Mouse (Mus musculus) mature B cell (primary cell): ENCODE measurements around the gene Col6a1.
"Not testable (repeated sequence)": the region's sequence is repeated elsewhere in the genome, so short reads cannot be mapped to it uniquely, and the experiment has no call there.

Source experiments
- in situ Hi-C: fragments of 300-500 bp; cut with MboI; formaldehyde crosslinking; loops from 2 replicates; pipeline ENCODE4 v1.14.3; 2019

The Col6a1 gene

DNA sequence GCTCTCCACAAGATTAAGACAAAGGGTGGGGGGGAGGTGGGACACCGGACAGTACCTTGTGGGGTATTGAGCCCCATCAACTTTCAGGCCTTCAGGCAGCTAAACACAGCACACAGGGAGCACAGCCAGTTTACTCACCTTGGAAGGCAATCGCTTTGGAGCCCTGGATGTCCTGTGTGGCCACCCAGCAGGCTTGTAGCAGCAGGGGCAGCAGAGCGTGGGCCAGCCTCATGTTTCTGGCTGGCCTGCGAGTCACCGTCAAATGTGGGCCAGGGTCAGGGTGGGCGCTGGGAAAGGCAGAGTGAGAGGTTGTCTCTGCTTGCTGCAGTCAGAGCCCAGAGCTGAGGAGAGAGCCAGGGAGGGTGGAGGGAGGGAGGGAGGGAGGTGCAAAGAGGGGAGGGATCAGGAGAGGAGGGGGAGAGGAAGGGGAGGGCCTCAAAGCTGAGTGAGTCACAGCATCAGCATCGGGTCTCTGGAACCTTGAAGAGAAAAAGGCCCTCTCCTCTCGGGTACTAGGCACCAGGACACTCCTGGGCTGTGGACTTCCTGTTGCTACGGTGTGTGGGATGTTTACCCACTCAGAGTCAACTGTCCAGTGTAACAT lies at the start of gene Col6a1:
Col6a1 (minus strand) TSS at position 487 of the 604 bp plus-strand sequence.
- in situ Hi-C loops: no loop called here

DNA sequence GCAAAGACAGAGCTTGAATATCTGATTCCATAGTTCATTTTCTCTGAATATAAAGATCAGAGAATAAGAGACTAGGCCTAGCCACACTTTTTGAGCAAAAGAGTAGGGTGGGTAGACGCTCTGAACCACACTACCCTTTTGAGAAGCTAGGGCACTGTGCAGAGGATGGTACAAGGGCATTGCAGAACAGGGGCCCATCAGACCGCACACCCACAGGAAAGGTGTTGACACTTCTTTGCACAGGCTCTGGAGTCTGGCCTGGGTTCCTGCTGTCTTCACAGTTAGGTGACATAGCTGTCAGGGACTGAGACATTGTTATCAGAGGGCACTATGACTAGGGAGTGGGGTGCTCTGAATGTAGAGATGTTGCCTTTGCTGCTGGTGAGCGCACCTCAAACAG lies 45.7 kb upstream of the Col6a1 start:
- in situ Hi-C loops: no loop called here

DNA sequence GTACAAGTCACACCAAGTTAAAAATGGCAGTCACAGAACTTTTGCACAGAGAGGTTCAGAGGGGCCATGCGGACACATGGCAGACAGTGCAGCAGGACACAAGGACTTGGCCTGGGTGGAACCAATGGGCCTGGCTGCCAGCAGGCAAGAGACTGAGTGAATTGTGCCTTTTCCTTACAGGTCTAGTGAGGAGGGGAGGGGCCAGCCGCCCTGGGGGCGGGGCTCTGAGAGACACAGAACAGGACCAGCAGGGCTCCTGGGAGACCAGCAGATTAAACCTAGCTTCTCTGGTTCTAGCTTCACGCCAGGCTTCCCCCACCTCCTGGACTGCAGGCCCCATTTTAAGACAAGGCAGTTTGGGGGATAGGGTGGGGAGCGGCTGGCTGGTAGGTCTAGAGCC lies 45.1 kb upstream of the Col6a1 start:
- in situ Hi-C loops: no loop called here

DNA sequence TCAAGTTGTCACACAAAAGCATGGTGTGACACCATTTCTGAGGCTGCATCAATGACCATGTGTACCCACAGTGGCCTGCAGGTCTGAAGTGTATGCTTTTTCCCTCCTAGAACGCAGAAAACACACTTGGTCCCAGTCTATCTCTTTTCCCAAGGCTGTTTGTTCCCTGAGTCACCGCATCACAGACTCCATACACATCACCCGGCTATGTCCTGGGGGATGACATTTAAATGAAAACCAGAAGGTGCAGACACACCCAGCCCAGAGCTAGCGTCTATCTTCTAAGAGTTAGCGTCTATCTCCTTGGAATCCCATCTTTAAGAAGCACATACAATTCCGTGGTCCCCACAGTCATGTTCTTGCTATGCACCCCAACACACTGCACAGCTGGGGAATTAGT lies 43.6 kb upstream of the Col6a1 start:
- in situ Hi-C loops: no loop called here

DNA sequence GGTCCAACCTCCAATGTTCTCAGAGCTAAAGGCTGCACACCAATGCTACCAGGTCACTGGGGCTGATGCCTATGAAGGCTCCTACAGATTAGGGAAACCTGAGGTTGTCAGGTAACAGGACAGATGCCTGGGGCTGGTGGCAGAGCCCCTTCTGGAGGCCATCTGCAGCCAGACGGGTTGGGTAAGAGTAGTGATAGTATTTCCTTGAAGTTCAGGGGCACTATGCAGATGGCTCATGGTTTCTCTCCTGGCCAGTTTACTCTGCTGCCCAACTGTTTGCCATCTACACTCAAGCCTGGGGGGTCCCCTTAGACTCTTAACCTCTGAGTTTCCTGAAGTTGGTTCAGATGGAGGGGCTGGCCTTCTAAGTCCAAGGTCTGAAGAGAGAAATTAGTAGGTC lies 40.2 kb upstream of the Col6a1 start:
- in situ Hi-C loops: no loop called here

DNA sequence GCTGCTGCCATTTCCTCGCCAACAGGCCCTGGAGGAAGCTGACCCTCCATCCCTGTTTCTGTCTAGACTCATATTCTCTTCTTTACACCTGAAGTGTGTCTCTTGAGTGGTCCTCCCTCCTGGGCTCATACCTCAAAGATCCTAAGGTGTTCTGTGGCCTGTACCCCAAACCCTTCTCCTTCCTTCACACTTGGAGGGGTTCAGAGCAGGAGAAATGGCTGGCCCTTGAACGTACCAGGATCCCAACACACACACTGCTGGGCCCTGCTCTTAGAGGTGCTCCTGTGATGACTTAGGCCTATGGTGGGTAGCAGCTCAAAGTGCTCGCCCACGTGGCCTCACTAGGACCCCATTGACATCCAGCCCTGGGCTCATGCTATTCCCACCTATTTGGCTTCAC lies 39.0 kb upstream of the Col6a1 start:
- in situ Hi-C loops: no loop called here

DNA sequence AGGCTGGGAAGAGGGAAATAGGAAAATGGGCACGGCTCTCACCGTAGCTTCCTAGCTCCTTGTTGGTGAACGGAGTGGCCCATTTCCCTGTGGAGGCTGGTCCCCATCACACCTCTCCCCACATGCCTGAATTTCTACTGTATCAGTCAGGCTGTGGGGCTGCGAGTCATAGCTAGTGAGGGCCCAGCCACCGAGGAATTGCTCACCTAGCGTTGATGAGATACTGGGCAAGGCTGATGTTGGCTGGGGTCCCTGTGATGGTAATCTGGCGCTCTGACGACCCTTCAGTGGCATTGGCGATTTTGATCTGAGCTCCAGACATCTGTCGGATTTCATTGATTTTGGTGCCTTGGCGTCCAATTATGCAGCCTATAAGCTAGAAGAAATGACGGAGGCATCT lies 37.0 kb upstream of the Col6a1 start:
- in situ Hi-C loops: no loop called here

DNA sequence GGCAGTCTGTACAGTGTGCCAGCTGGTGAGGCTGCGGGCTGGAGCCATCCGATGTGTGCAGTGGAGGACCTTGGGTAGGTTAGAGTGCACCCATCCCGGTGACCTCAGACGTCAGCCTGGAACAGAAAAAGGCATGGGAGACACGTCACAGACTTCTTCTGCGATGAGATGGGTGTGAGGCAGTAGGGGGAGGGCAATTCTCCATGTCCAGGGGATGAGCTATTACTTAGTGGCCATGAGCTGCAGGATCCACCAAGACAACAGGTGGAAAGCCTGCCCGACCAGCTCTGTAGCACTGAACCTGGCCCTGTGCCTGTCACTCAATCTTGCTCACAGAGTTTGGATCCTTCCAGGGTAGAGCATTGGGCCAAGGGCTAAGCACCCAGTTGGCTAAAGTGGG lies 36.4 kb upstream of the Col6a1 start:
- in situ Hi-C loops: no loop called here

DNA sequence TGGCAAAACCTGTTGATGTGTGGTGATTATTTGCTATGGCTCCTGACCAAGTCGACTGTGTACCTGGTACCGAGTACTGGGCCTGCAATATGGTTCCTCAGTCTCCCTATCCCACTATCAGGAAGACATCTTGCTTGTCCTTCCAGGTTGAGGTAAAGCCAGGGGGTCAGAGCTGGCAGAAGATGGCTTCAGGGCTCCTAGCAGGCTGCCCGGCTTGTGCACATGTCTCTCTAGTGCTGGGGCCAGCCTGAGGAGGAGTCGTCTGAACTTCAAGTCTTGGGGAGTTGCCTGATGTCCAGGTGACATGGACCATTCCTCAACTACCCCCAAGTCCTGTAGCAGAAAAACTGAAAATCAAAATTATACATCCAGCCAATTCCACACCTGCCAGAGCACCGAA lies 33.9 kb upstream of the Col6a1 start:
- in situ Hi-C loops: no loop called here

DNA sequence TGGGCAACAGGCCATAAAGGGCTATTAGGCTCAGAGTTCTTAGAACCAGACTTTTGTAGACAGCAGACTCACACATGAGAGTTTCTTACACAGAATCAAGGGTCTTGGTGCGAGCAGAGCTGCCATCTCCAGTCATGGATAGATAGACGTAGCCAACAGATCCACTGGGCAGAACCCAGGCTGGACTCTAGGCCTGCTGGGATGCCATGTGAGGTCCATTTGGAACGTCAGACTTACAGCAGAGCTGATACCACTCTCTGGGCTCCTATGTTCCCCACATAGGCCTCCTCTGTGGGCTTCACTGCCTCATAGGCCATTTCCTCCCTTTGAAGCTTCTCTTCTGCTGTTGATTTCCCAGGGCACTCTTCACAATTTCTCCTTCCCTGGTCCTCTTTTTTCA lies 27.7 kb upstream of the Col6a1 start:
- in situ Hi-C loops: no loop called here

DNA sequence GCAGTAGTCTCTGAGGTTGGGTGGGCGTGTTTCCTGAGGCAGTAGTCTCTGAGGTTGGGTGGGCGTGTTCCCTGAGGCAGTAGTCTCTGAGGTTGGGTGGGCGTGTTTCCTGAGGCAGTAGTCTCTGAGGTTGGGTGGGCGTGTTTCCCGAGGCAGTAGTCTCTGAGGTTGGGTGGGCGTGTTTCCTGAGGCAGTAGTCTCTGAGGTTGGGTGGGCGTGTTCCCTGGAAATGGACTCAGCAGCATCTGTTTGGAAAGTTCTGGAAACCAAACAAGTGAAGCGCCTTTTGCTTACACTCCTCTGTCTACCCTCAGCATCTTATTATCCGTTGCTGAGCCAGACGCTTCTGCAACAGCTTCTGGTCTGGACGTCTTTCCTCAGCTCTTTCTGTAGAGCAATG lies 18.3 kb upstream of the Col6a1 start:
- in situ Hi-C loops: not testable (repeated sequence)

DNA sequence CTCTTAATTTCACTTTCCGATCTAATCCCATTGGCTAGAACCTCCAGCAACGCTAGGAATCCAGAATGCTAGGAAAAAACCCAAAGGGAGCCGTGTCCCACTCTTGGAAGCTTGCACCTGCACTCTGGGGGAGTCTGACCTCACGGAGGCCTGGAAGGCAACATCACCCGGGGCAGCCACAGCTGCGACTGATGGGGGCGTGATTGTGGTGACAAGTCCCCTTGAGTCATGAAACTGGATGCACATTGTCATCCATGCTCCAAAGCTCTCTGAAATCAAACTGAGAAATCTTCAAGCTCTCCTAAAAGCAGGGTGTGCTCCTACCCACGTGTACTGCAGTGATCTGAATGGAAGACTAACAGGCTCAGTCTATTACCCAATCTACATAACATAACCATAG lies 10.8 kb upstream of the Col6a1 start:
- in situ Hi-C loops: no loop called here

DNA sequence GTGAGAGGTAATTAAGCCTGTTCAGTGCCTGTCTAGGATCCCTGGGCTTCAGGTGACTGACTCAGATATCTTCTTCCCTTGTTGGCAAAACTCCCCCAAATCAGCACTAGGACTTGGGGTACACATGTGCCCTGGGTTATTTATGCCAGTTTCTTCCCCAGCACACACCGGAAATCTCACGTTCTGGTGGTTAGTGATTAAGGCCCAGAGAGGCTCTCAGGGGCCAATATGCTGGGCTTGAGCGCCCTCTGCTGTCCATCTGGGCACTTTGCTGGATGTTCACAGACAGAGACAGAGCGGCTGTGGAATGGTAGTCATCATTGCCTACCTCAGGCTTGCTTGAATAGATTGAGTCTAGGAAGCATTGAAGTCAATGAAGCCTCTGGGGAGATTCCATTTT lies 9.0 kb upstream of the Col6a1 start:
- in situ Hi-C loops: no loop called here

DNA sequence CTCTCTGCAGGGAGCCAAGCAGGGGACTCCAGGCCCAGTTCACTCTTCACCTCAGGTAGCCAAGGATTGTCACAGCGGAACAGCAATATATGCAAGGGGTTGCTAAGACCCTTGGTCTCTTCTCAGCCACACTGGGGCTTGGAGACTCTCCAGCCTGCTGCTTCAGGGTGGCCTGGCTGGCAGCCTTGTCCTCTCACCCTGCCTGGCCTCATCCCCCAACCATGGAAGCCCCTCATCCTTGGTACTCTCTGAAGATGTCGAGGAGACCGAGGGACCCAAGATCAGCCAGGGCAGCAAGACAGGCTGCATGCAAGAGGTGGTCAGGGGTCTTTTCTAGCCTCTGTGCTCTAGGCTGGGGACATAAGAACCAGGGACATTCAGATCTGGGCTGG lies 7.7 kb upstream of the Col6a1 start:
- in situ Hi-C loops: no loop called here

DNA sequence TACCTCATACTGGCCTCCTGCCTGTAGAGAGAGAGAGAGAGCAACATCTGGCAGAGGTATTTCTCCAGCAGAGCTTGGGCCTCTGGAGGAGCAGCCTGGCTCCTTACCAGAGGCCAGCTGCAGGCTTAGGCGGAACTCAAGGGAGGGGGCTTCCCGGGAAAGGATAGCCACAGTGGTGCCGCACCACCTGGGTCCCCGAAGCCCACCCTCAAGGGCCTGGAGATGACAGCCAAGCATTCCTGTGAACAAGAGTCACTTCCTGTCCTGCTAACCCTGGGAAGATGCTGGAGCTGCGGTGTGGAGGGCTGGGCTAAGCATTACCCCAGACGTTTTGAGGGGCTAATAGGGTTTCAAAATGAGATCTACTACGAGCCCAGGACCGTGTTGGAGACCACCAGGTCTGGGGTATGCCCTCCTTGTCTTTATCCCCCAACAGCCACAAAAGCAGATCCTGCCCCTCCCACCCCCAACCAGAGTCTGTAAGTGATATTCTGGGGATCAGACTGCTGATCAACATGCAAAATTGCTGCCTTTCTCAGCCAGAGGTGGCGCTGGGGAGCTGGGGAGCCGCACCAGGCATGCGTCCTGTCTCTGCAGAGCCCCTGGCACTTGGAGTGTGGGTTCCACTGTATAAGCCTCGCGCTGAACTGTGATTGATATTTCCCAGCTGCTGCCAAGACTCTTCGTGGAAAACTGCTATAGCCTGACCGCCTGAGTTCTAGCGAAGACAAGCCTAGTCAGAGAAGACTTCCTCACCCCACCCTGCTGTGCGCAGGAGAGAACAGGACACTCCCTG lies 7.1 kb upstream of the Col6a1 start:
- in situ Hi-C loops: no loop called here

DNA sequence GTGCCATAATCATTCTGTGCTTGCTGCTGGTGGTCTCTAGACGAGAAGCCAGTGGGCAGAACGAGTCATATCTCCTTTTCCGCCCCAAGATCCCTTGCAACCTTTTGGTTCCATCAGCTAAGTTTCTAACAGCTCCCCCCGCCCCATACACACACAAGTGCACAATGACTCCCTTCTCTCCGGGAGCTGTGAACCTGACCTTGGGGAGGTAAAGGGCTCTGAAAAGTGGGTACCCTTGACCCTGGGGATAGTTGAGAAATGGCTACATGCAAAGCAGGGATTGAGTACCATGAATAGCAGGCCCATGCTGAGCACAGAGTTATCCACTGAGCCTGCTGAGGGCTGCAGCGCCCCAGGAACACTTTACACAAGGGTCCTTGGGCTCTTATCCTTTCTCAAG lies 6.4 kb upstream of the Col6a1 start:
- in situ Hi-C loops: no loop called here

DNA sequence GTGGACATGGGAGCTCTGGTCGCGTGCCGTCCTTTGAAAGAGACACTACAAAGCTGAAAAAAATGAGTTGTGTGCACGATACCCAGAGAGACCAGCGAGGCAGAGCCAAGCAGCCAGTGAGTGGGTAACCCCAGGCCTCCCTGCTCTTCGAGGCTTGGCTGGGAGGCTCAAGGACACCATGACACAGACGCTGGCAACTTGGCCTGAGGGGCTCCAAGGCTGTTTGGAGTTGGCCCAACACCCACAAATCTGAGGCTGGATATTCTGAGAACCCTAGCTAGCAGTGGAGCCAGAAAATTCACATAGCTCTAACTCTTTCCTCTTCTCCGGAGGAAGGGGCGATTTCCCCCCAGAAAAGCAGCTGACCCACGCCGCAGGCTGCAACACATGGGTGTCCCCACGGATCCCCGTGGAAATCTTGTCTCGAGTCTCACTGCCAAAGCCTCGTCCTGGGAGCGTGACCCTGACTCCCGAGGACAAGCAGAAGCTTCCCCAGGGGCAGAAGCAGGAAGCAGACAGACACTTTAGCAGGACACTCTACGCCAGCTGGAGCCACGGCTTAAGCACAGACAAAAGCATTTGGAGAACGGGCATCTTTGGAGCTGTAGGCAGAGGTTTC lies 5.8 kb upstream of the Col6a1 start:
- in situ Hi-C loops: no loop called here

DNA sequence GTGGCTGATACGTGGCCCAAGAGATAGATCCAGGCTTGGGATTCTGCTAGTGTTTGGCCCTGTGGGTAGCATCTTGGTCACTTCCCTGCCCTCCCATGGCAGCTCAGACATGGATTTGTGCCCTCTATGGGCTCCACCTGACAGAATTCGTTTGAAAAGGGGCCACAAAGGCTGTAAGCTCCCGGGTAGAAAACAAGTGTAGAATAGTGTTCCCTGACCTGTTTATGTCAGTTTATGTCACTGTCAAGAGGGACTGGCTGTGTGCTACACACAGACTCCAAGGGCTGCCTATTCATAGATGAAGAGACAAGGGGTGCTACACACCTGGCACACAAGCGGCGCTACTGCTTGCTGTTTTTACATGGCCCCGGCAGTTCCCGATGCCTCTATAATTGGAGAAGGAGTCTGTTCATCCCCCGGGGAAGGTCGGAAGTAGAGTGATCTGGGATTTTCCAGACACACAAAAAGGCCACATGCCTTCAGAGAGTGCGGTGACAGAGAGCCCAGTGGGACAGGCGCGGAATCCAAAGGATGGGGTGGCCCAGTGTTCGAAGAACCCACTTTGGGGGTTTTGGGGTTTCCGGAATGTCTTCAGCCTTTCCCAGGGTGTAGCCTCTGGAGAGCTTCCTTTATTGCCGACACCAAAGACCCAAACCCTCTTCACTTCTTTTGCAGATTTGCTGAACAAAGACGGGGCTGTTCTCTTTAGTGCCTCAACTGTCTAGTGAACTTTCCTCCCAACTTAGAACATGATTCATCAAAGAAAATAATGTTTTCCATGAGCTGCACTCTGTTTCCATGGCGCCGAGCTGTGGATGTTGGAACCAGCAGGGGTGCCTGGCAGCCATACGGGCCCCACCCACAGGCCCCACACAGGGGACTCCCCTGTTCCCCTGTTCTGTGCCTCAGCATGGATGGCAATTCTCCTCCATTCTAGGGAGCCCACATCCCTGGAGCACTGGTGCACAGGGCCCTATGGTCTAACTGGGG lies 4.0 kb upstream of the Col6a1 start:
- in situ Hi-C loops: no loop called here

DNA sequence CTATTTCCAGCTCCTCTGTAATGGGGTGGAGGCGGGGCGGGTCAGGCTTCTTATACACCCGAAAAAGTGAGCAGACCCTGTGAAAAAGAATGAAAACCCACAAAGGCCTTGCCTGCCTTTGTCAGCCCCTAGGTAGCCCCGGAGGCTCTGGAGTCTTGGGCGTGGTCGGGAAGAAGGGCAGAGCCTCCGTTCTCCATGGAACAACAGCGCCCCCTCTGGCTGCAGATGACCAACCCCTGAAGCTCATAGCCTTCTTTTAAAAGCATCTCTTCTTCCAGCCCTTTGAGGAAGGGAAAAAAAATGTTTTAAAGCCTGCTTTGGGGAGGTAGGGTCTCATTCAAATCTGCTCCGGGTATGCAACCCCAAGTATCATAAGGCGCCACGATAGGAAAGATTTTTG lies 2.4 kb upstream of the Col6a1 start:
- in situ Hi-C loops: no loop called here

DNA sequence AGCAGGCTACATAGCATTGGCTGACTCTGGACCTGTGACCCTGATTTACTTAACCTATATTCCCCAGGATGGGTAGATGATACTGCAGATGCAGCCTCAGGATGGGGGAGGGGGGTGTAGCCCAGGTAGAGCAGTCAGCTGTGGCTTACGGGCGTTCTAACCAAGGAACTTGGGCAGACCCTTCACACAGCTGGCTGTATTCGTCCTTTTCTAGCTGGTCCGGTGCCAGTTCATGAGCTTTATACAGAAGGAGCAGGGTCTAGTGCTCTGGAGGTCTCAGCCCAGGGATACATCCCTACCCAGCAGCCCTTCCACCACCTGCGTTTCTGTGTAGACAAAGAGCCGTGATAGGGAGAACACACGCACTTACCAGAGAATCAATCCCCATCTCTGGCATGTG lies 1.3 kb upstream of the Col6a1 start:
- in situ Hi-C loops: no loop called here

DNA sequence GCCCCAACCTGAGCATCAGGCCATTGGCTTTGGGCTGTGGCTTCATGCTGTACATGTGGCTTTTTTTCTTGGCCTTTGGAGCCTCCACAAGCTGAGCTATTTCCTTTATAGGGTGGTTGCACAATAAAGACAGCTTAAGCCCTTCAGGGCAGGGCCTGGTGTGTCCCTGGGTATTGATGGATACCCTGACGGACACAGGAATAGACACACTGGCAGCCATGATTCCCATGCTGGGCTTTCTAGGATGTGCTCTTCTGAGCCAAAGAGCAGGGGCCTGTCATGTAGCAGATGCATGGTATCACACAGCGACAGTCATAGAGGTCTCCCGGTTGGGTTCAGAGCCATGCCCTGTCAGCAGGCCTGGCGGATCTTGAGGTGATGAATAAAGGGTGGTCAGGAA lies 898 bp upstream of the Col6a1 start:
- in situ Hi-C loops: no loop called here

DNA sequence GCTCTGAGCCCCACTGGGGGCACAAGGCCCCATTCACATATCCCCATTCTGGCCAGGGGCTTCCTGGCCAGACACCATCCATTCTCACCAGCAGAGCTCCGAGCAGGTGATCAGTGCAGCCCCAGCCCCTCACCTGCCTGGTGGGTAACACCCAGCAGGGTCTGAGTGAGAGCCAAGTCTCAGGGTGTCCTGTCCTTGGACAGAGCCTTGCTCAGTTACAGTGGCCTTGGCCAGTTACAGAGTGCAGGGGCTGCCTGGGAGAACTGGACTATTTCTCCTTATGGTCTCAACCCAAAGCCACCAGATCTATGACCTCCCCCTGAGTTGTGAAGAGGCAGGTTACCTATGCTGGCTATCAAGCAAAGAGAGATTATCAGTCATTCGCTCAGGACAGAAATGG lies 871 bp downstream of the Col6a1 start:
- in situ Hi-C loops: no loop called here
